Mouse (Mus musculus) urinary bladder, postnatal 36 days (tissue): ENCODE measurements around the gene Supt3.

Experiments used
- DNase-seq, 2 experiments: peaks; one replicate each; pipeline ENCODE4 v3.0.0; 2022; ENCODE audit warnings: low spot score in 2 of 2, mixed read lengths in 1 of 2

Gene Supt3

GRCm38 (mm10) chr17:44963051-44963798, 186.3 kb downstream of the Supt3 start:
- DNase-seq, result no peak

DNA sequence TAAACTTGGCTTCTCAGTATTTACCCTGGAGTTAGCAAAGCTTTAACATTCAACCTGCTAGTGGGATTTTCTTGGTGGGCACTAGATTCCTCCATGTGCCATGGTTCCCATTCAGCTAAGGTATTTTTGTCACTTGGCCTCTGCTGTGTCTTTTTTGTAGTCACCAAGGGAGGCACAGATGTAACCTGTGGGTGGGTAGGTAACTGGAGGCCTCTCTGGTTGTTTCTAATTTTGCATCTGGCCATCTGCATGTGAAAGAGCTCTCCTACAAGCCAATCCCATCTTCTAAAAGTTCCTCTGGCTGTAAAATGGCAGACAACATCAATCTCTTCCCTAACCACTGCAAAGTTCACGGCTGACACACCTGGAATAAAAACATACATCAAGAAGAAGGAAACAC, 190.2 kb downstream of the Supt3 start:
- no peak for DNase-seq

DNA sequence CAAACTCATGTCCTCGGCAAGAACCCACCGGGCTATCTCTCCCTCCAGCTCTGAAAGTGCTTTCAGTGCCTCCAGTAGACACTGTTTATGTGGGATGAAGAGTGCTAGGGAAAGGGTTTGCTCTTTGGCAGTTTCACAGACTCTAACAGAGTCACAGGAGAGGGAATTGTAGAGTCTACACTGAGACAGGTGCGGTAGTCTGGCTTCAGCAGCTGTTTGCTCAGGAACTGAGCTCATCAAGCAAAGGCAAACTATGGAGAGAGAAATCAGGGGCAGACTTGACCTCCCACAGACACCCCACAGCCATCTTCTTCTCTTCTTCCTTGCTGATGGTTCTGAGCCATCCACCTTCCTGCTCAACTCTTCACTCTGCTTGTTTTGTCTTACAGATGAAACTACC, 193.3 kb downstream of the Supt3 start:
- no peak for DNase-seq

GRCm38 (mm10) chr17:44973489-44973888, 196.5 kb downstream of the Supt3 start:
- DNase-seq, result no peak

GRCm38 (mm10) chr17:44977690-44978089, 200.7 kb downstream of the Supt3 start:
- no peak for DNase-seq

GRCm38 (mm10) chr17:44987964-44988363, 211.0 kb downstream of the Supt3 start:
- no peak for DNase-seq

GRCm38 (mm10) chr17:45003311-45003710, 226.4 kb downstream of the Supt3 start:
- no peak for DNase-seq

- DNase-seq, result no peak
Observed at GRCm38 (mm10) chr17:45004477-45005170, 227.7 kb downstream of the Supt3 start.

DNA sequence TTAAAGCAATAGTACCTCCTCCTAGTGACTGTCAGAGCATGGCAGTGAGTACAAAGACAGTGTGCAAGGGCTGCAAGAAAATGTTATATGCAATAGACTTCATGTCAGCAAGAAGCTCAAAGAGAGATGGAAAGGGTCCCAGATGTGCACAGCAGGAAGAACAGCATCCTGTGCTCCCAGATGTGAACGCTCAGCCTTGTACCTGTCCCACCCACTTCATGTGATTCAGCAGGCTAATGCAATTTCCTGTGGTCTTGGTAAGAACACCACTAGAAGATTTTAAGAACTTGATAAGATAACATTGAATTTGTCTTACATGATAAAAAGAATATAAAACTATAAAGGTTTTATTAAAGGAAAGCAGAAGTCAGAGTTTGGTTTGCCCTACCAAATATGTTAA, 230.5 kb downstream of the Supt3 start:
- DNase-seq, result no peak

DNA sequence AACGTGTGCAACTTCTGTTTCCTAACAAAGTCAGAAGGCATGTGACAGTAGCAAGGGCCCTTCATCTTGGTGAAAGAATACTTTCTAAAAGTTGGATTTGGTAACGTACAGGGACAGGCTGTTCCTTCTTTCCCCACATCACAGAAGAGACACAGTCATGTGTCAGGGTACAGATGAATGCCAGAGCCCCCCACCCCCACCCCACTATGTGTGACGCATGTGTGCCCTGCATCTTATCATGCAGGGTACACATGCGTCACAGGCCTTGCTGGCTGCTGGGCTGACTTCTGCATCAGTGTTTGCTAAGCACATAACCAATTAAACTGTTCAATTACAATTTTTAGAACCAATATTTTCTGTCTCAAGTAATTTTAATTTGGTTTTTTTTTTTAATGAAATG, 231.7 kb downstream of the Supt3 start:
- no peak for DNase-seq

GRCm38 (mm10) chr17:45010409-45010808, 233.5 kb downstream of the Supt3 start:
- no peak for DNase-seq

DNA sequence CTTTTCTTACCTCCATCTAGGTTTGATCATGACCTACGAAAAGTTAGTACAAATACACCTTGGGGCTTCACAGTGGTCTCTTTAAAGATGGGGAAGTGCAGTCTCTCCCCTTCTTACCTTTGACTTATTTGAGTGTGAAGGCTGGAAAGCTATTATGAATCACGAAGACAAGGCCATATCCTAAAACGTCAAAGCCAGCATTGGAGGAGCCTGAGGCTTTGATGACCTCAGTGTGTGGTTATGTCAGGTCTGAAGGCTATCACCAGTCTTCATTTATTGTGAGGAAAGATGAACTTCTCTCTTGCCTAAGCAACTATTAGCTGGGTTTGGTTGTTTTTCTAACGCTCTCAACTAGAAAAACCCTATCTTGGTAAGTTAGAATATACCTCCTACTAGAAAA, 239.8 kb downstream of the Supt3 start:
- DNase-seq, result no peak

DNA sequence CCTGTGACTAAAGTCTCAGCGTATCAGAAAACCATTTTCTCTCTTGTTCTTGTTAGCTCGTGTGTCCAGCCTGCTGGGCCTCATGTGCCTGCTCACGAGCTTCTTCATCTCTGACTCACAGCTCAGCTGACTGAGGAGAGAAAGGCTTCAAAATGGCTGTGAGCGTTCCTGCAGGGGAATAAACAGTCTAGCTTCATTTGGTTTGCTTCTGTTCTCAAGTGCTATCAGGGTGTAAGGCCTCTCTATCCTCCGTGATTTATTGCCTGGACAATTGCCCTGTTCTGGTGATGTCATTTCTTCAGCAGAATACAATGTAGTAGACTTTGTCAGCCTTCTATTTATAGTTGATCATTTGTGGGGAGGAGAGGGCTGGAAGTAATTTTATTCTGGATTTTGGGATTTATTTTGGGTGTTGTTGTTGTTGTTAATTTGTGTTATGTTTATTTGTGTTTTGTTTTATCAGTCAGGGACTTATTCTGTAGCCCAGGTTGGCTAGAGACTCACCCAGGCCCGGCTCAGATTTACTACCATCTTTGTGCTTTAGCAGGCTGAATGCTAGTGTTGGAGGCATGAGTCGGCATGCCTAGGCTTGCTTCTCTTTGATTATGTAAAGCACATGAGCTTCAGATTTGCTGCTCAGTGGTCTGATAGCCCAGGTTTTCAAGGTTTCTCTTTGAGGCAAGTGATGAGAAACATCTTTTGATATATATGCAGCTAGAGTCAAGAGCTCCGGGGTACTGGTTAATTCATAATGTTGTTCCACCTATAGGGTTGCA, 243.4 kb downstream of the Supt3 start:
- DNase-seq, result peak; percentile 18 to 27

- DNase-seq, result no peak
Observed at GRCm38 (mm10) chr17:45028441-45028840, 251.5 kb downstream of the Supt3 start.

GRCm38 (mm10) chr17:45029106-45029505, 252.2 kb downstream of the Supt3 start:
- DNase-seq, result no peak

GRCm38 (mm10) chr17:45032209-45032608, 255.3 kb downstream of the Supt3 start:
- no peak for DNase-seq

GRCm38 (mm10) chr17:45033617-45034016, 256.7 kb downstream of the Supt3 start:
- no peak for DNase-seq

DNA sequence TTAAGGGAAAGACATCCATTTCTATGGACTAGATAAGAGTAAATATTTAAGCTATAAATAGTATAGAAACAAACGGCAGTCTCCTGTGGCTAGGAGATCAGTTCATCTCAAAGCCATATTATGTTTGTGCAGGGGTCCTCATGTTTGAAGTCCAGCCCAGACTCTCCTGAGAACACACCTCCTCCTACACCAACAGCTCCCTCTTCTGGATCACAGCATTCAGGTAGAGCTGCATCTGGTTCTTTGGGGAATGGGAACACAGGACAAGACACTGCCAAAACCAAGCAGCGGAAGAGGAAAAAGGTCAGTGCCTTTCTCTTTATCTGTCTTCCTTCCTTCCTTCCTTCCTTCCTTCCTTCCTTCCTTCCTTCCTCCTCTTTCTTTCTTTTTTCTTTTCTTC, 264.1 kb downstream of the Supt3 start:
- DNase-seq, result no peak

DNA sequence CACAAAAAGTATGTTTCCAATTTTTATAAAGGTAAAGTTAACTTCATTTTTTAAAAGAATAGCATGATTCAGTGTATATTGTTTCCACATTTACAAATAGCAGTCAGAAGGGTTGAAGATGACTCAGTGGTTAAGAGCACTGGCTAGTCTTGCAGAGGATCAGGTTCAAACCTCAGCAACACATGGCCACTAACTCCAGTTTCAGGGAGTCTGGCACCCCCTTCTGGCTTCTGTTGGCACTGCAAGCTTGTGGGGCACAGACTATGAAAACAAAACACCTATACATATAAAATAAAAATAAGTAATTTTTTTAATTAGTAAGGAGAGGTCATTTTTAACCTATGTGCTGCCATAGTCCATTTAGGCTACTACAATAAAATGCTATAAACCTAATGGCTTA, 268.9 kb downstream of the Supt3 start:
- DNase-seq, result no peak

- no peak for DNase-seq
Observed at GRCm38 (mm10) chr17:45046583-45046982, 269.6 kb downstream of the Supt3 start.

GRCm38 (mm10) chr17:45047236-45047635, 270.3 kb downstream of the Supt3 start:
- DNase-seq, result no peak

DNA sequence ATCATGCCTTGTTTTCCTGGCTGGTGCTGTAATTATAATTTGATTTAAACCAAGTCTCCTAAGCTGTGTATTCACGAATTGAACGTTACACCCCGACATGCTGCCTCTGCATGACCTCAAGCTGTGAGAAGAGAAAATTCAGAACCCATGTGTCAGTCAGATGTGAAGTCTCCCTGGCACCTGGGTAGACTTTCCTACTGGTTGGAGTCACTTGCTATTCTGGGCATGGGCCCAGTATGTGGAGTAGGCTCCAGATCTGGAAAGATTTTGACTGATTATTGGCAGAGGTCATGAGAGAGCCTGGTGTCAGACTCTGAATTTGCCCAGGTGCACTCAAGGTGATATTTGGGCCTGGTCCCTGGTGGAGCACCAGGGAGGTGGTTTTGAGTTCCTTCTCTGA, 275.0 kb downstream of the Supt3 start:
- no peak for DNase-seq

DNA sequence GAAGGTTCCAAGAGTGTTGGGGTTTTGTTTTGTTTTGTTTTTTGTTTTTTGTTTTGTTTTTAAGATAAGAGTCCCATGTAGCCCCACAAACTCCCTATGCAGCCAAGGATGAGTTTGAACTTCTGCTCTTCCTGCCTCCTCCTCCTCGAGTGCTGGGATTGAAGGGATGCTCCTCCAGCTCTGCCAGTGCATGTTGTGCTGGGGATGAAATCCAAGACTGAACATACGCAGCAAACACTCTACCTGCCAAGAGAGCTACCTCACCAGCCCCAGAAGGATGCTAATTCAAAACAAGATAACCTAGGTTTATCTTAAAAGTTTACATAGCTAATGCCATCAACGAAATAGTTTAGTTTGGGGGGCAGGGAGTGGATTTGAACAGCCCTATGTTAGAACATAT, 276.4 kb downstream of the Supt3 start:
- DNase-seq, result no peak
